Mouse (Mus musculus): Measurements from ENCODE around the gene Nutm2. TPM values are rescaled to one million over a fixed set of nuclear protein-coding genes. Genes with fewer than 3 reads are reported as not detected.
"Not testable (repeated sequence)": the region's sequence is repeated elsewhere in the genome, so short reads cannot be mapped to it uniquely, and the experiment has no call there.

Gene Nutm2
- not detected in 2 replicates for polyA plus RNA-seq (2015; fragmentation: Nextera tagmentation; extraction: Ambion mirVana)

GRCm38 (mm10) chr13:50467007-50467406 lies at the start of gene Nutm2:
Gene Nutm2 (plus strand): TSS chr13:50467307.
- 87% methylated on average over 4 of the region's 4 CpGs for WGBS
- Histone ChIP-seq H3K9ac (ENCODE audit: low read depth, low read length) (no peak within 1 kb of the TSS), H3K9me3 (replicated peaks; ENCODE audit: control insufficient read depth, low read length, poor library complexity, severe bottlenecking) (no peaks in the 10 kb centered on the region), H3K4me1 (ENCODE audit: control insufficient read depth, insufficient read depth, low read length) (no peaks in the 10 kb centered on the region), H3K36me3 (ENCODE audit: control insufficient read depth, insufficient read depth, low read length) (no peaks in the 10 kb centered on the region), H3K27ac (ENCODE audit: low read length) (no peak within 1 kb of the TSS), H3K4me2 (ENCODE audit: low read length) (no peak within 1 kb of the TSS), H3K4me3 (ENCODE audit: low read depth, low read length) (no peak within 1 kb of the TSS), H3K27me3 (ENCODE audit: control insufficient read depth, insufficient read depth, low read depth, low read length) (no peaks in the 10 kb centered on the region)
- ATAC-seq, result no peak

- ATAC-seq, result peak; percentile 99
- Histone ChIP-seq H3K36me3 (ENCODE audit: control insufficient read depth, insufficient read depth, low read length) (peaks cover 12% of the 10 kb centered on the region), H3K9ac (ENCODE audit: low read depth, low read length) (peak within 1 kb of the TSS; percentile 86), H3K4me2 (ENCODE audit: low read length) (peak within 1 kb of the TSS; percentile 74), H3K27ac (ENCODE audit: low read length) (peak within 1 kb of the TSS; percentile 75), H3K4me1 (ENCODE audit: control insufficient read depth, insufficient read depth, low read length) (peaks cover 14% of the 10 kb centered on the region), H3K4me3 (ENCODE audit: low read depth, low read length) (peak within 1 kb of the TSS; percentile 70), H3K27me3 (ENCODE audit: control insufficient read depth, insufficient read depth, low read depth, low read length) (no peaks in the 10 kb centered on the region), H3K9me3 (replicated peaks; ENCODE audit: control insufficient read depth, low read length, poor library complexity, severe bottlenecking) (no peaks in the 10 kb centered on the region)
- WGBS, result 10% methylated on average over 35 of the region's 35 CpGs
These were observed 49.5 kb upstream of the Nutm2 start, which contains the start of gene Fbxw17 for GRCm38 (mm10) chr13:50417389-50418183. Gene Fbxw17 (plus strand): TSS chr13:50417864.

- peak; percentile 39 for ATAC-seq
These were observed 48.7 kb upstream of the Nutm2 start for GRCm38 (mm10) chr13:50418421-50418820.

GRCm38 (mm10) chr13:50423625-50424209 lies 43.4 kb upstream of the Nutm2 start:
- H3K4me1 ChIP-seq (ENCODE audit: control insufficient read depth, insufficient read depth, low read length), result peaks cover 4% of the 10 kb centered on the region
- no peaks in the 10 kb centered on the region for H3K27me3 ChIP-seq (ENCODE audit: control insufficient read depth, insufficient read depth, low read depth, low read length)
- no peaks in the 10 kb centered on the region for H3K9me3 ChIP-seq (replicated peaks; ENCODE audit: control insufficient read depth, low read length, poor library complexity, severe bottlenecking)
- H3K4me3 ChIP-seq (ENCODE audit: low read depth, low read length), result no peak overlapping the region
- no peak overlapping the region for H3K9ac ChIP-seq (ENCODE audit: low read depth, low read length)
- no peak overlapping the region for H3K4me2 ChIP-seq (ENCODE audit: low read length)
- H3K27ac ChIP-seq (ENCODE audit: low read length), result no peak overlapping the region
- 92% methylated on average over 8 of the region's 8 CpGs for WGBS
- H3K36me3 ChIP-seq (ENCODE audit: control insufficient read depth, insufficient read depth, low read length), result peaks cover 50% of the 10 kb centered on the region
- no peak for ATAC-seq

More at GRCm38 (mm10) chr13:50418421-50418820, 48.7 kb upstream of the Nutm2 start:
- Histone ChIP-seq H3K4me3 (ENCODE audit: low read depth, low read length) (peak overlapping the region; percentile 70), H3K27ac (ENCODE audit: low read length) (peak overlapping the region; percentile 75; the same call in 1 of the 2 replicates), H3K27me3 (ENCODE audit: control insufficient read depth, insufficient read depth, low read depth, low read length) (no peaks in the 10 kb centered on the region), H3K4me2 (ENCODE audit: low read length) (peak overlapping the region; percentile 74), H3K9me3 (replicated peaks; ENCODE audit: control insufficient read depth, low read length, poor library complexity, severe bottlenecking) (no peaks in the 10 kb centered on the region), H3K4me1 (ENCODE audit: control insufficient read depth, insufficient read depth, low read length) (peaks cover 14% of the 10 kb centered on the region), H3K9ac (ENCODE audit: low read depth, low read length) (peak overlapping the region; percentile 86), H3K36me3 (ENCODE audit: control insufficient read depth, insufficient read depth, low read length) (peaks cover 17% of the 10 kb centered on the region)
- WGBS, result 38% methylated on average over 3 of the region's 3 CpGs

GRCm38 (mm10) chr13:50424517-50424916 lies 42.6 kb upstream of the Nutm2 start:
- no peak overlapping the region for H3K4me2 ChIP-seq (ENCODE audit: low read length)
- 97% methylated on average over 2 of the region's 2 CpGs for WGBS
- H3K27me3 ChIP-seq (ENCODE audit: control insufficient read depth, insufficient read depth, low read depth, low read length), result no peaks in the 10 kb centered on the region
- H3K27ac ChIP-seq (ENCODE audit: low read length), result no peak overlapping the region
- peaks cover 50% of the 10 kb centered on the region for H3K36me3 ChIP-seq (ENCODE audit: control insufficient read depth, insufficient read depth, low read length)
- no peak for ATAC-seq
- no peaks in the 10 kb centered on the region for H3K9me3 ChIP-seq (replicated peaks; ENCODE audit: control insufficient read depth, low read length, poor library complexity, severe bottlenecking)
- no peak overlapping the region for H3K4me3 ChIP-seq (ENCODE audit: low read depth, low read length)
- H3K9ac ChIP-seq (ENCODE audit: low read depth, low read length), result no peak overlapping the region
- no peaks in the 10 kb centered on the region for H3K4me1 ChIP-seq (ENCODE audit: control insufficient read depth, insufficient read depth, low read length)

GRCm38 (mm10) chr13:50426686-50427085 lies 40.4 kb upstream of the Nutm2 start:
- H3K4me1 ChIP-seq (ENCODE audit: control insufficient read depth, insufficient read depth, low read length), result no peaks in the 10 kb centered on the region
- H3K36me3 ChIP-seq (ENCODE audit: control insufficient read depth, insufficient read depth, low read length), result peaks cover 51% of the 10 kb centered on the region
- 92% methylated on average over 4 of the region's 4 CpGs for WGBS
- H3K4me3 ChIP-seq (ENCODE audit: low read depth, low read length), result no peak overlapping the region
- H3K27ac ChIP-seq (ENCODE audit: low read length), result no peak overlapping the region
- H3K9me3 ChIP-seq (replicated peaks; ENCODE audit: control insufficient read depth, low read length, poor library complexity, severe bottlenecking), result no peaks in the 10 kb centered on the region
- no peaks in the 10 kb centered on the region for H3K27me3 ChIP-seq (ENCODE audit: control insufficient read depth, insufficient read depth, low read depth, low read length)
- H3K9ac ChIP-seq (ENCODE audit: low read depth, low read length), result no peak overlapping the region
- H3K4me2 ChIP-seq (ENCODE audit: low read length), result no peak overlapping the region
- no peak for ATAC-seq

GRCm38 (mm10) chr13:50443812-50444211 lies 23.3 kb upstream of the Nutm2 start, which contains the start of gene Gm47429:
Gene Gm47429 (minus strand): TSS chr13:50443912.
- Histone ChIP-seq H3K36me3 (ENCODE audit: control insufficient read depth, insufficient read depth, low read length) (no peaks in the 10 kb centered on the region), H3K9me3 (replicated peaks; ENCODE audit: control insufficient read depth, low read length, poor library complexity, severe bottlenecking) (no peaks in the 10 kb centered on the region), H3K27me3 (ENCODE audit: control insufficient read depth, insufficient read depth, low read depth, low read length) (no peaks in the 10 kb centered on the region), H3K9ac (ENCODE audit: low read depth, low read length) (no peak within 1 kb of the TSS), H3K4me1 (ENCODE audit: control insufficient read depth, insufficient read depth, low read length) (no peaks in the 10 kb centered on the region), H3K4me2 (ENCODE audit: low read length) (no peak within 1 kb of the TSS), H3K4me3 (ENCODE audit: low read depth, low read length) (no peak within 1 kb of the TSS), H3K27ac (ENCODE audit: low read length) (no peak within 1 kb of the TSS)
- ATAC-seq, result no peak
- 86% methylated on average over 2 of the region's 2 CpGs for WGBS

- no peaks in the 10 kb centered on the region for H3K4me1 ChIP-seq (ENCODE audit: control insufficient read depth, insufficient read depth, low read length)
- no peak overlapping the region for H3K4me3 ChIP-seq (ENCODE audit: low read depth, low read length)
- 73% methylated on average over 4 of the region's 4 CpGs for WGBS
- no peak overlapping the region for H3K4me2 ChIP-seq (ENCODE audit: low read length)
- no peaks in the 10 kb centered on the region for H3K36me3 ChIP-seq (ENCODE audit: control insufficient read depth, insufficient read depth, low read length)
- no peaks in the 10 kb centered on the region for H3K27me3 ChIP-seq (ENCODE audit: control insufficient read depth, insufficient read depth, low read depth, low read length)
- H3K9me3 ChIP-seq (replicated peaks; ENCODE audit: control insufficient read depth, low read length, poor library complexity, severe bottlenecking), result no peaks in the 10 kb centered on the region
- no peak overlapping the region for H3K27ac ChIP-seq (ENCODE audit: low read length)
- H3K9ac ChIP-seq (ENCODE audit: low read depth, low read length), result no peak overlapping the region
- ATAC-seq, result no peak
These were observed 21.8 kb upstream of the Nutm2 start for GRCm38 (mm10) chr13:50445261-50445660.

GRCm38 (mm10) chr13:50452266-50452665 lies 14.8 kb upstream of the Nutm2 start:
- H3K27ac ChIP-seq (ENCODE audit: low read length); H3K9me3 ChIP-seq (replicated peaks; ENCODE audit: control insufficient read depth, low read length, poor library complexity, severe bottlenecking); H3K4me2 ChIP-seq (ENCODE audit: low read length); H3K4me1 ChIP-seq (ENCODE audit: control insufficient read depth, insufficient read depth, low read length); H3K4me3 ChIP-seq (ENCODE audit: low read depth, low read length); H3K36me3 ChIP-seq (ENCODE audit: control insufficient read depth, insufficient read depth, low read length); ATAC-seq; H3K9ac ChIP-seq (ENCODE audit: low read depth, low read length); H3K27me3 ChIP-seq (ENCODE audit: control insufficient read depth, insufficient read depth, low read depth, low read length): not testable (repeated sequence)
- 74% methylated on average over 9 of the region's 9 CpGs for WGBS

Data from midbrain, embryonic 16.5 days (tissue).